Mouse (Mus musculus): ENCODE data around the gene Pom121l2. TPM values are rescaled to one million over a fixed set of nuclear protein-coding genes. Genes with fewer than 3 reads are reported as not detected.
A peak's percentile ranks its signal among the peaks of the same experiment; 100 is the strongest.
"Not testable (repeated sequence)": the region's sequence is repeated elsewhere in the genome, so short reads cannot be mapped to it uniquely, and the experiment has no call there.

Gene Pom121l2
- polyA plus RNA-seq, 1 experiment from 2014 or later: not detected

- H3K9me3 ChIP-seq (replicated peaks): no peaks in the 10 kb centered on the region
- peaks cover 29% of the 10 kb centered on the region for H3K4me1 ChIP-seq (replicated peaks)
- peaks cover 3% of the 10 kb centered on the region; the same call in 1 of the 2 replicates for H3K27me3 ChIP-seq
- no peaks in the 10 kb centered on the region for H3K36me3 ChIP-seq (replicated peaks)
- peak overlapping the region; percentile 85 for H3K4me2 ChIP-seq
- peak overlapping the region; percentile 82 for H3K27ac ChIP-seq (replicated peaks)
- H3K4me3 ChIP-seq (replicated peaks): peak overlapping the region; percentile 63
- ATAC-seq (ENCODE audit: insufficient read depth): peak; percentile 53
- WGBS (ENCODE audit: insufficient replicate concordance): 0% methylated on average over 11 of the region's 11 CpGs
- H3K9ac ChIP-seq: peak overlapping the region; percentile 68
Observed at GRCm38 (mm10) chr13:22021581-22021980, 40.6 kb downstream of the Pom121l2 start.

GRCm38 (mm10) chr13:22022241-22022640 is 41.2 kb downstream of the Pom121l2 start:
- peak; percentile 56 for ATAC-seq (ENCODE audit: insufficient read depth)
- H3K36me3 ChIP-seq (replicated peaks): no peaks in the 10 kb centered on the region
- H3K4me1 ChIP-seq (replicated peaks): peaks cover 31% of the 10 kb centered on the region
- under 1% methylated on average over 9 of the region's 9 CpGs for WGBS (ENCODE audit: insufficient replicate concordance)
- H3K9ac ChIP-seq: peak overlapping the region; percentile 68
- peak overlapping the region; percentile 82 for H3K27ac ChIP-seq (replicated peaks)
- H3K4me3 ChIP-seq (replicated peaks): peak overlapping the region; percentile 63
- H3K4me2 ChIP-seq: peak overlapping the region; percentile 85
- H3K9me3 ChIP-seq (replicated peaks): no peaks in the 10 kb centered on the region
- peaks cover 3% of the 10 kb centered on the region; the same call in 1 of the 2 replicates for H3K27me3 ChIP-seq

- no peaks in the 10 kb centered on the region for H3K27me3 ChIP-seq
- H3K4me3 ChIP-seq (replicated peaks): peak overlapping the region; percentile 65
- WGBS (ENCODE audit: insufficient replicate concordance): under 1% methylated on average over 35 of the region's 35 CpGs
- H3K9ac ChIP-seq: peak overlapping the region; percentile 69
- no peak for ATAC-seq (ENCODE audit: insufficient read depth)
- peak overlapping the region; percentile 61 for H3K27ac ChIP-seq (replicated peaks)
- no peaks in the 10 kb centered on the region for H3K9me3 ChIP-seq (replicated peaks)
- H3K4me2 ChIP-seq: peak overlapping the region; percentile 73
- peaks cover 38% of the 10 kb centered on the region for H3K4me1 ChIP-seq (replicated peaks)
- no peaks in the 10 kb centered on the region for H3K36me3 ChIP-seq (replicated peaks)
Observed at GRCm38 (mm10) chr13:22026058-22027031, 45.4 kb downstream of the Pom121l2 start.

- H3K9me3 ChIP-seq (replicated peaks): no peaks in the 10 kb centered on the region
- peak overlapping the region; percentile 79 for H3K4me2 ChIP-seq
- H3K27ac ChIP-seq (replicated peaks): peak overlapping the region; percentile 89
- peak overlapping the region; percentile 65 for H3K9ac ChIP-seq
- H3K27me3 ChIP-seq: no peaks in the 10 kb centered on the region
- no peaks in the 10 kb centered on the region for H3K36me3 ChIP-seq (replicated peaks)
- WGBS (ENCODE audit: insufficient replicate concordance): under 1% methylated on average over 40 of the region's 40 CpGs
- peak; percentile 82 for ATAC-seq (ENCODE audit: insufficient read depth)
- H3K4me3 ChIP-seq (replicated peaks): peak overlapping the region; percentile 65
- H3K4me1 ChIP-seq (replicated peaks): peaks cover 43% of the 10 kb centered on the region
Observed at GRCm38 (mm10) chr13:22028673-22029460, 47.9 kb downstream of the Pom121l2 start.

GRCm38 (mm10) chr13:22029928-22030327 is 48.9 kb downstream of the Pom121l2 start:
- Histone ChIP-seq H3K27me3 (no peaks in the 10 kb centered on the region), H3K4me2 (peak overlapping the region; percentile 79), H3K4me1 (replicated peaks) (peaks cover 48% of the 10 kb centered on the region), H3K27ac (replicated peaks) (peak overlapping the region; percentile 45; the same call in 1 of the 2 replicates), H3K4me3 (replicated peaks) (no peak overlapping the region), H3K9me3 (replicated peaks) (no peaks in the 10 kb centered on the region), H3K36me3 (replicated peaks) (no peaks in the 10 kb centered on the region), H3K9ac (no peak overlapping the region)
- WGBS (ENCODE audit: insufficient replicate concordance): 26% methylated on average over 8 of the region's 8 CpGs
- ATAC-seq (ENCODE audit: insufficient read depth): no peak

GRCm38 (mm10) chr13:22030493-22030892 is 49.5 kb downstream of the Pom121l2 start:
- Histone ChIP-seq H3K4me1 (replicated peaks) (peaks cover 48% of the 10 kb centered on the region), H3K27me3 (no peaks in the 10 kb centered on the region), H3K4me3 (replicated peaks) (no peak overlapping the region), H3K36me3 (replicated peaks) (no peaks in the 10 kb centered on the region), H3K9ac (no peak overlapping the region), H3K4me2 (peak overlapping the region; percentile 36), H3K27ac (replicated peaks) (0 out of 2 replicates have a peak overlapping the region, but pooled peaks have one; percentile 33), H3K9me3 (replicated peaks) (no peaks in the 10 kb centered on the region)
- ATAC-seq (ENCODE audit: insufficient read depth): no peak
- 6% methylated on average over 4 of the region's 4 CpGs for WGBS (ENCODE audit: insufficient replicate concordance)

GRCm38 (mm10) chr13:22033741-22034442 is 52.9 kb downstream of the Pom121l2 start:
- Histone ChIP-seq H3K9ac (peak overlapping the region; percentile 76), H3K4me3 (replicated peaks) (peak overlapping the region; percentile 58), H3K9me3 (replicated peaks) (no peaks in the 10 kb centered on the region), H3K36me3 (replicated peaks) (no peaks in the 10 kb centered on the region), H3K27ac (replicated peaks) (peak overlapping the region; percentile 100), H3K4me2 (peak overlapping the region; percentile 69), H3K4me1 (replicated peaks) (peaks cover 54% of the 10 kb centered on the region), H3K27me3 (no peaks in the 10 kb centered on the region)
- ATAC-seq (ENCODE audit: insufficient read depth): no peak
- 31% methylated on average over 5 of the region's 5 CpGs for WGBS (ENCODE audit: insufficient replicate concordance)

GRCm38 (mm10) chr13:22034443-22035266 is 53.7 kb downstream of the Pom121l2 start:
- 0% methylated on average over 10 of the region's 14 CpGs for WGBS (ENCODE audit: insufficient replicate concordance)
- peak overlapping the region; percentile 100 for H3K27ac ChIP-seq (replicated peaks)
- no peaks in the 10 kb centered on the region for H3K27me3 ChIP-seq
- no peak for ATAC-seq (ENCODE audit: insufficient read depth)
- no peaks in the 10 kb centered on the region for H3K36me3 ChIP-seq (replicated peaks)
- peak overlapping the region; percentile 69 for H3K4me2 ChIP-seq
- no peaks in the 10 kb centered on the region for H3K9me3 ChIP-seq (replicated peaks)
- peak overlapping the region; percentile 58 for H3K4me3 ChIP-seq (replicated peaks)
- H3K9ac ChIP-seq: peak overlapping the region; percentile 76
- H3K4me1 ChIP-seq (replicated peaks): peaks cover 53% of the 10 kb centered on the region

GRCm38 (mm10) chr13:22035267-22036148 is 54.5 kb downstream of the Pom121l2 start, which contains the start of the genes Hist1h2ah and Hist1h2bk:
Gene Hist1h2ah (minus strand): TSS chr13:22035568.
Gene Hist1h2bk (plus strand): TSS chr13:22035870.
- not testable (repeated sequence) for H3K27me3 ChIP-seq; H3K36me3 ChIP-seq (replicated peaks); H3K9me3 ChIP-seq (replicated peaks)
- Histone ChIP-seq H3K27ac (replicated peaks) (peak within 1 kb of the TSS; percentile 100), H3K4me1 (replicated peaks) (peaks cover 57% of the 10 kb centered on the region), H3K4me3 (replicated peaks) (peak within 1 kb of the TSS; percentile 58), H3K4me2 (peak within 1 kb of the TSS; percentile 75), H3K9ac (peak within 1 kb of the TSS; percentile 76)
- under 1% methylated on average over 25 of the region's 69 CpGs for WGBS (ENCODE audit: insufficient replicate concordance)
- peak; percentile 91 for ATAC-seq (ENCODE audit: insufficient read depth)

Data from liver, embryonic 15.5 days (tissue).